Mouse (Mus musculus) kidney, postnatal 4 days (tissue): ENCODE results near the gene Itpripl2.

ENCODE experiments used
- DNase-seq, 2 experiments: peaks; one replicate each; pipeline ENCODE4 v3.0.0; 2021; ENCODE audit warnings: mixed read lengths in 2 of 2

The Itpripl2 gene

DNA sequence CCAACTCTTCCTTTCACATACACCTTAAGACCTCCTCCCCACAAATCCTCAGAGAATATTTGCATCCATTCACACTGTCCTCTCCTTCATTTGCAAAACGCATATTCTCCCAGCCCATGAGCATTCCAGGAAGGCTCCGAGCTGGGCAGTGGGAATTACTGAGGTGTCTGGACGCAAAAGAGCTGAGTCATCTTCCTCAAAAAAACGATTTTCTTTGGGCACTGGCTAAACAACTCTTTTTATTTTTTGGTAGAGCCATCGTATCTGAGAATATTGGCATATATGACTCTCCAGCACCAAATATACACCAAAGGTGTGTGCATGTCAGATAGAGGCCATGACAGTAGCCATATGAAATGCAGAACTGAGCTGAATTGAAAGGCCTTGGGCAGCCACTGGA, 4.9 kb downstream of the Itpripl2 start:
- DNase-seq = no peak

DNA sequence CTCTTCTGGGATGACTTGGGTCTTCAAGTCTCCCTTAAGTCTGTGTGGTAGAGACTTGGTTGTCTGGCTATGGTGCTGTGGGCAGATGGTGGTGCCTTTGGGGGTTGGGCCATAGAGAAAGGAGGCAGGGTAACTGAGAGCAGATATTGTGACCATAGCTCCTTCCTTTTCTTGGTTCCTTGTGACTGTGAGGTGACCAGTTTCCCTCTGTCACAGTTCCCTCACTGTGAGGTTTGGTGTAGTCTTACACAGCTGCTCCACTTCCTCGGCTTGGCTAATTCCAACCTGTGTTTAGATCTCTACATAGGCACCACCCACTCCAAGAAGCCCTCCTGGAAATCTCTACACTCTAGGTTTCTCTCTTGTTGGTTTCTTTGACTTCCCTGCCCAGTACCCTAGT, 7.8 kb downstream of the Itpripl2 start:
- no peak for DNase-seq

DNA sequence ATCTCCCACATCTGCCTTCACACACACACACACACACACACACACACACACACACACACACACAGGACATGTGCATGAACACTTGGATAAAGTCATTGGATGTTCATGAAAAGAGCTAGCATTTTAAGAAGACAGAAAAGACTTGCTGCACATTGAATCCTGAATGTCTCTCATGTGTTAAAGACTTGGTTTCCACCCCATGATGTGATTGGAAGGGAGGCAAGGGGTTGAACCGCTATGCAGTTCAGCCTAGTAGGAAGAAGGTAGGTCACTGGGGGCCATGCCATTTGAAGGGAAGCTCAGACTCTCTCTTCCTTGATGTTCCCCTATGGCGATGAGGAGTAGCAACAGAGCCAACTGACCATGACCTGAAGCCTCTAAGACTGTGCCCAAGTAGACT, 9.8 kb downstream of the Itpripl2 start:
- no peak for DNase-seq

DNA sequence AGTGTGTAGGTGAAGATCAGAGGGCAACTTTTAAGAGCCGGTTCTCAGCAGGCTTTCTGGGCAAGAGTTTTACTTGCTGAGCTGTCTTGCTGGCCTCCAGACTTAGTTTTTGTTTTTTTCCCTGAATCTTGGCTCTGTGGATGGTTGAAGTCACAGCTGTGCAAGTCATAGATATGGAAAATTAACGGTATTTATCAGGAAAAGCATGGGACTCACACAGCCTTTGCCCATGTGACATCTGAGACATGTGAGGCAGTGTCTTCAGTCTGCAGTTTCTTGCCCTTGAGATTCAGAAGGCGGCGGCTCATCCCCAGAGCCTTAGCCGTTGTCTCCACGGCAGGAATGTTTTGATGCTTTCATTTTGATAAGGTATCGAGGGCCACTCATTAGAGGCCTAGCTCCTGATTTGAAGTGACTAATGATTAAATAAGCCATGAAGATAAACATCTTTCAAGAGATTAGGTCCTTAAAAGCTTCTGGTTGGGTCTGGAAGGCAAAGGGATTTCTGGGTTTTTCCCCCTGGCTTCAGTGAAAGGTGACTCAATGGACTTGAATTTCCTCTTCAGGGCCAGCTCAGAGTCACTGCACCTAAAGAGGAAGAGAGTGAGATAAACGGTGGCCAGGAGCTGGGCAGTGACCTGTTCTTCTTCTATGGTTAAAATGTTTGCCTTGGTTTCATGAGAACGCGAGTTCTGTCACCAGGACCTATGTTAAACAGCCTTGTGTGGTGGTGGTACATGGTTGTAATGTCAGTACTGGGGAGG, 10.5 kb downstream of the Itpripl2 start:
- no peak for DNase-seq

GRCm38 (mm10) chr7:118480160-118480709, 11.5 kb downstream of the Itpripl2 start:
- DNase-seq = no peak

- peak; percentile 73 to 85 for DNase-seq
Observed at GRCm38 (mm10) chr7:118478835-118479312, 12.9 kb downstream of the Itpripl2 start.

GRCm38 (mm10) chr7:118476428-118476827, 15.3 kb downstream of the Itpripl2 start:
- DNase-seq = no peak

- peak; percentile 73 to 77 for DNase-seq
Observed at GRCm38 (mm10) chr7:118475008-118475705, 16.6 kb downstream of the Itpripl2 start.

GRCm38 (mm10) chr7:118472886-118473285, 18.9 kb downstream of the Itpripl2 start:
- no peak for DNase-seq

DNA sequence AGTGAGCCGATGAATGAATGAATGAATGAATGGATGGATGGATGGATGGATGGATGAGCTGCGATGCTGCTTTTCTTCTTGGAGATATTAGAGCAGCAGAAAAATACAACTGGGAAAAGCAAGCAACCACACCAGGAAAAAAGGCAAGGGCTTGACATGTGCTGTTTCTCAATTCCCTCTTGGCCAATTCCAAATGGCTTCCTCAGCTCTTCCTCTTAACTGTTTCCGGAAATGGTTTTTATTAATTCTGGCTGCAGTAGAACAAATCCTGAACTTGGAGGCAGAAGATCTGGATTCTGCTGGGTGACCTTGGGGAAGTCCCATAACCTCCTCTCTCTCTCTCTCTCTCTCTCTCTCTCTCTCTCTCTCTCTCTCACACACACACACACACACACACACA, 23.7 kb downstream of the Itpripl2 start:
- DNase-seq = no peak

- no peak for DNase-seq
Observed at GRCm38 (mm10) chr7:118464432-118464831, 27.3 kb downstream of the Itpripl2 start.

GRCm38 (mm10) chr7:118462818-118463762, 28.7 kb downstream of the Itpripl2 start:
- DNase-seq = no peak

- DNase-seq = no peak
Observed at GRCm38 (mm10) chr7:118461400-118462136, 30.2 kb downstream of the Itpripl2 start.

DNA sequence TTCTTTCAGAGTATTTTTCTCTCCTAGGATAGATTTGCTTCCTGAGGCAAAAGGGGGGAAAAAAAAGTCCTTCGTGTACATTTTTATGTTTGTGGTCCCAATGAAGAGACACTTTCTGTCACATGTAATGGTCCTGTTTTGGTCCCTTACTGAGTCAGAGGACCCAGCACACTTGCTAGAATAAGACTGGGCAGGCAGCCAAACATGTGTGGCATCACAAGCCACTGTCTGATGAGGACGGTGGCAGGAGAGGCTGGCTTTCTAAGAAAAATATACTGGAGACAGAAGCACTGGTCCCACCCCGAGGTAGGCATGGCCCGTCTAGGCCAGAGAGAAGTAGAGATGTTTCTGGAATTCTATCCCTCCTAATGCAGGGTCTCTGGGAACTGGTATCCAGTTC, 38.1 kb downstream of the Itpripl2 start:
- no peak for DNase-seq

DNA sequence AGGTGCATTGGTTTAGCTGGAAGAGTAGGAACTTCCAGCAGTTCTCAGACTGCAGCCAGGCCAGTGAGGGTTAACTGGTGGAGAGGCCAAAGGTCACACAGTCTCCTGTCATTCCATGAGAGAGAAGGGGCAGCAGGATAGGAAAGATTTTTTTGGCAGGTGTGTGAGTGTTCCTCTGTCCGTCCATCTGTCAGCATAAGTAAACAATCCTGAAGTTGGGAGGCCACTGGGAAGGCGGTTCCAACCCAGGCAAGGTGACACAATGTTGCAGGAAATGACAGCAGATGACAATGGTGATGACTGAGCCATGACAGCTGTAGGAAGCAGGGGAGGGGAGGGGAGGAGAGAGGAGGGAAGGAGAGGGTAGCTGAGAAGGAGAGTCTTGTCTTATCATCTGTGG, 38.8 kb downstream of the Itpripl2 start:
- DNase-seq = no peak

- peak; percentile 80 to 88 for DNase-seq
Observed at GRCm38 (mm10) chr7:118448134-118448967, 43.4 kb downstream of the Itpripl2 start, which contains the start of gene Syt17. TSS of gene Syt17 (minus strand) at chr7:118448222.

GRCm38 (mm10) chr7:118447291-118448133, 44.3 kb downstream of the Itpripl2 start:
- DNase-seq = peak; percentile 84 to 89

DNA sequence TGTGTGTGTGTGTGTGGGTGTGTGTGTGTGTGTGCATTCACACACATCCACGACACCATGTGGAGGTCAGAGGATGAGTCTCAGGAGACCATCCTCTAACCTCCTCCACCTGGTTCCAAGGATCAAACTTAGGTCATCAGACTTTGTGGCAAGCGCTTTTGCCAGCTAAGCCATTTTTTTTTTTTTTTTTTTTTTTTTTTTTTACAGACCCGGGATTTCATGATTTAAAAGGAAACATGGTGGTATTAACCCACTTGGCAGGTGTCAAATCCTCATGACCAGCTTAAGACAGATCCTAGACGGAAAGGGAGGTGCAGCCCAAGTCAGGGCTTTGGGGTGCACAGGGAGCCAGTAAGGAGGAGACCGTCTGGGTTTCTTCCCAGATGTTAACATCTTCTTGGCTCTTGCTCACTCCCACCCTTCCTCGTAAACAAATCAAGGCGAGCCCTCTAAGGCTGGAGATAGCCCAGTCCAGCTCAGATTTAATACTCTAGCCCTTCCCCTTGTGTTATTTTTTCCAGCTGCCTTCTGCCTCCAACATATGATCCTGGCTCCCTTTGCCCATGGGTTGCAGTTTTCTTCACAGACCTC, 47.8 kb downstream of the Itpripl2 start:
- DNase-seq = no peak

GRCm38 (mm10) chr7:118443371-118443770, 48.4 kb downstream of the Itpripl2 start:
- DNase-seq = no peak

GRCm38 (mm10) chr7:118441535-118441934, 50.2 kb downstream of the Itpripl2 start:
- DNase-seq = no peak
